ENCODE assay signal across 10 mouse cellular contexts in genomic region chr16:16225828-16226227, GRCm38 (mm10). TPM values are rescaled to one million over a fixed set of nuclear protein-coding genes. Genes with fewer than 3 reads are reported as not detected.
A peak's percentile ranks its signal among the peaks of the same experiment; 100 is the strongest.
DNase-seq lines count a peak whose midpoint lies in the region; ATAC-seq and TF ChIP-seq lines count a peak whose summit lies in the region.
"Had no signal": no experiment of that assay in that cellular context is flagged by ENCODE, and none has a peak within 500 bp of the region (broad histone marks: within the 10 kb centered on the region; RNA-seq: fewer than 3 reads in every experiment).

No protein-coding gene starts in this region.

- no peak overlapping the region for H3K4me2 ChIP-seq in forebrain, embryonic 13.5 days
- H3K4me2 ChIP-seq in forebrain, embryonic 16.5 days (ENCODE audit: low read length): peak overlapping the region; percentile 35
- no peak overlapping the region for H3K4me2 ChIP-seq in kidney, embryonic 14.5 days (replicated peaks; ENCODE audit: low read depth, low read length)

- H3K9me3 ChIP-seq in forebrain, embryonic 13.5 days (replicated peaks): no peaks in the 10 kb centered on the region
- H3K9me3 ChIP-seq in forebrain, embryonic 10.5 days: no peaks in the 10 kb centered on the region
- H3K9me3 ChIP-seq in forebrain, embryonic 16.5 days (ENCODE audit: control insufficient read depth, low read length): no peaks in the 10 kb centered on the region
- no peaks in the 10 kb centered on the region for H3K9me3 ChIP-seq in kidney, embryonic 14.5 days (ENCODE audit: control insufficient read depth, low read length)

- H3K4me1 ChIP-seq in forebrain, embryonic 13.5 days: peaks cover 13% of the 10 kb centered on the region
- peaks cover 29% of the 10 kb centered on the region for H3K4me1 ChIP-seq in forebrain, embryonic 10.5 days
- 0 out of 2 replicates have a peak, but pooled peaks cover 4% of the 10 kb centered on the region for H3K4me1 ChIP-seq in forebrain, embryonic 16.5 days (replicated peaks; ENCODE audit: control insufficient read depth, insufficient read depth, low read length)
- peaks cover 19% of the 10 kb centered on the region for H3K4me1 ChIP-seq in kidney, embryonic 14.5 days (ENCODE audit: control insufficient read depth, insufficient read depth, low read length)

- H3K9ac ChIP-seq in forebrain, embryonic 13.5 days: no peak overlapping the region
- 0 out of 2 replicates have a peak overlapping the region, but pooled peaks have one; percentile 2 for H3K9ac ChIP-seq in forebrain, embryonic 16.5 days (replicated peaks; ENCODE audit: low read depth, low read length)
- no peak overlapping the region for H3K9ac ChIP-seq in kidney, embryonic 14.5 days (ENCODE audit: low read depth, low read length)

- no peaks in the 10 kb centered on the region for H3K36me3 ChIP-seq in forebrain, embryonic 13.5 days (ENCODE audit: poor library complexity, severe bottlenecking)
- H3K36me3 ChIP-seq in forebrain, embryonic 10.5 days (replicated peaks): peaks cover 2% of the 10 kb centered on the region; the same call in 1 of the 2 replicates
- no peaks in the 10 kb centered on the region for H3K36me3 ChIP-seq in forebrain, embryonic 16.5 days (ENCODE audit: control insufficient read depth, insufficient read depth)
- H3K36me3 ChIP-seq in kidney, embryonic 14.5 days (ENCODE audit: control insufficient read depth, insufficient read depth, low read length): no peaks in the 10 kb centered on the region

- 87% methylated on average over 22 of the region's 22 CpGs for WGBS in forebrain, embryonic 13.5 days
- 95% methylated on average over 22 of the region's 22 CpGs for WGBS in forebrain, embryonic 10.5 days
- WGBS in forebrain, embryonic 16.5 days: 63% methylated on average over 22 of the region's 22 CpGs
- 89% methylated on average over 22 of the region's 22 CpGs for WGBS in kidney, embryonic 14.5 days

- H3K27ac ChIP-seq in forebrain, embryonic 13.5 days: no peak overlapping the region
- H3K27ac ChIP-seq in forebrain, embryonic 10.5 days: no peak overlapping the region
- no peak overlapping the region for H3K27ac ChIP-seq in left cerebral cortex, adult 2 months
- H3K27ac ChIP-seq in forebrain, embryonic 16.5 days (ENCODE audit: low read length): no peak overlapping the region
- no peak overlapping the region for H3K27ac ChIP-seq in kidney, embryonic 14.5 days (ENCODE audit: low read depth, low read length)

- H3K4me3 ChIP-seq in forebrain, embryonic 13.5 days: no peak overlapping the region
- no peak overlapping the region for H3K4me3 ChIP-seq in forebrain, embryonic 10.5 days
- peak overlapping the region; percentile 14; the same call in 1 of the 2 replicates for H3K4me3 ChIP-seq in left cerebral cortex, adult 2 months
- no peak overlapping the region for H3K4me3 ChIP-seq in forebrain, embryonic 16.5 days (replicated peaks; ENCODE audit: low read length)
- H3K4me3 ChIP-seq in kidney, embryonic 14.5 days (ENCODE audit: low read length): no peak overlapping the region
- H3K4me3 ChIP-seq: erythroblast, embryonic 14.5 days had no signal

- DNase-seq in forebrain, embryonic 10.5 days (ENCODE audit: extremely low spot score, low spot score): no peak
- peak; percentile 12 to 40 for DNase-seq in left cerebral cortex, adult 2 months (ENCODE audit: extremely low spot score in 1 of 2, low spot score in 2 of 2)
- DNase-seq in left cerebral cortex, postnatal 14 days (ENCODE audit: low spot score in 2 of 2): no peak
- DNase-seq in left cerebral cortex, postnatal 36 days (ENCODE audit: low spot score in 2 of 2): peak; percentile 30 to 51
- DNase-seq in lung, postnatal 14 days: no peak
- DNase-seq: lung, postnatal 10 days had no signal

- TF ChIP-seq CTCF in left cerebral cortex, adult 2 months (IDR thresholded peaks at IDR 0.05): no peak

- H3K27me3 ChIP-seq in forebrain, embryonic 13.5 days: peaks cover 2% of the 10 kb centered on the region; the same call in 1 of the 2 replicates
- H3K27me3 ChIP-seq in forebrain, embryonic 10.5 days (ENCODE audit: poor library complexity, severe bottlenecking): no peaks in the 10 kb centered on the region
- no peaks in the 10 kb centered on the region for H3K27me3 ChIP-seq in forebrain, embryonic 16.5 days (replicated peaks; ENCODE audit: control insufficient read depth, insufficient read depth, low read length)
- H3K27me3 ChIP-seq in kidney, embryonic 14.5 days (ENCODE audit: control insufficient read depth, insufficient read depth, low read length): no peaks in the 10 kb centered on the region

- ATAC-seq in forebrain, embryonic 13.5 days: peak; percentile 78
- peak; percentile 81 for ATAC-seq in forebrain, embryonic 16.5 days
- ATAC-seq in kidney, embryonic 14.5 days (ENCODE audit: low FRiP score, low TSS enrichment): no peak

- intact Hi-C loops in left cerebral cortex, adult 2 months (cut with DNase I): no loop called here
- intact Hi-C loops in left cerebral cortex, postnatal 14 days (cut with DNase I): no loop called here
- intact Hi-C loops in left cerebral cortex, postnatal 36 days (cut with DNase I): no loop called here

RNA-seq across cellular contexts. Expression of gene Pkp2, which starts 12.7 kb away (rescaled TPM):
- polyA plus RNA-seq in forebrain, embryonic 13.5 days (2015; fragmentation: Nextera tagmentation; extraction: Ambion mirVana): 1.1 and 1.4 TPM in 2 replicates
- polyA plus RNA-seq in forebrain, embryonic 10.5 days (2016; fragmentation: Nextera tagmentation; extraction: Ambion mirVana): 6.4 and 8.2 TPM in 2 replicates
- total RNA-seq in left cerebral cortex, adult 2 months (2021): 1 to 10 TPM; 5.9 to 9.6 TPM
- total RNA-seq in left cerebral cortex, postnatal 14 days (2021): 1 to 10 TPM; 3.3 to 4.8 TPM
- 0.75 and 1.0 TPM in 2 replicates for polyA plus RNA-seq in forebrain, embryonic 16.5 days (2015; fragmentation: Nextera tagmentation; extraction: Ambion mirVana)
- 1 to 10 TPM; 3.5 to 8.7 TPM for total RNA-seq in left cerebral cortex, postnatal 36 days (2021)
- polyA plus RNA-seq in kidney, embryonic 14.5 days (2014; fragmentation: Nextera tagmentation; extraction: Ambion mirVana): 6.2 and 10.1 TPM in 2 replicates
- polyA plus RNA-seq: erythroblast, embryonic 14.5 days had no signal

Comparison
In these comparisons a context has a peak if more than half of its experiments do, and no peak if none do; other contexts are left out.
1. DNase-seq: peak in left cerebral cortex, adult 2 months (2 of 2) and left cerebral cortex, postnatal 36 days (2 of 2); none in forebrain, embryonic 10.5 days (single experiment), left cerebral cortex, postnatal 14 days (0 of 2) and lung, postnatal 14 days (single experiment).